Mouse (Mus musculus) testis, adult 2 months (tissue): ENCODE measurements around the gene Ggt6. TPM values are rescaled to one million over a fixed set of nuclear protein-coding genes. Genes with fewer than 3 reads are reported as not detected.

Experiments
- H3K27ac ChIP-seq: fragments of 200-500 bp; 2 replicates; pipeline ENCODE4 v1.5.1; 2012; ENCODE audit warnings: low read depth, low read length; ENCODE audit not compliant: control insufficient read depth, insufficient read depth
- H3K27me3 ChIP-seq: fragments of 200-500 bp; 2 replicates; pipeline ENCODE4 v1.6.1; 2012; ENCODE audit warnings: mild to moderate bottlenecking, low read length, moderate library complexity; ENCODE audit not compliant: control insufficient read depth, insufficient read depth
- H3K36me3 ChIP-seq: fragments of 200-500 bp; 2 replicates; pipeline ENCODE4 v1.6.1; 2012; ENCODE audit warnings: mild to moderate bottlenecking, low read length; ENCODE audit not compliant: control insufficient read depth, insufficient read depth
- H3K4me1 ChIP-seq: fragments of 200-500 bp; 2 replicates; pipeline ENCODE4 v1.6.1; 2012; ENCODE audit warnings: low read length; ENCODE audit not compliant: control insufficient read depth, insufficient read depth
- H3K4me3 ChIP-seq: fragments of 200-500 bp; 2 replicates; pipeline ENCODE4 v1.5.1; 2012; ENCODE audit warnings: low read depth, mild to moderate bottlenecking, low read length, moderate library complexity, mixed read lengths; ENCODE audit not compliant: control insufficient read depth
- CTCF ChIP-seq: fragments of 200-500 bp; IDR thresholded peaks from 2 replicates; pipeline ENCODE4 v1.5.1; 2012; ENCODE audit warnings: low read depth, mild to moderate bottlenecking, inconsistent platforms, low read length, moderate library complexity; ENCODE audit not compliant: control insufficient read depth, insufficient read depth, insufficient replicate concordance
- POLR2A ChIP-seq: fragments of 200-500 bp; IDR thresholded peaks from 2 replicates; pipeline ENCODE4 v1.6.1; 2012; ENCODE audit warnings: low read depth, mild to moderate bottlenecking, inconsistent platforms, low read length, moderate library complexity; ENCODE audit not compliant: control insufficient read depth
- polyA plus RNA-seq: library from polyadenylated mRNA; depleted of rRNA; stranded (reverse); fragments of >200 nt; gene quantifications from 2 replicates; pipeline ENCODE4 v1.2.3, GENCODE M21; 2012; rRNA removed

Ggt6 gene
- 0.10 TPM in 2 replicates for polyA plus RNA-seq

DNA sequence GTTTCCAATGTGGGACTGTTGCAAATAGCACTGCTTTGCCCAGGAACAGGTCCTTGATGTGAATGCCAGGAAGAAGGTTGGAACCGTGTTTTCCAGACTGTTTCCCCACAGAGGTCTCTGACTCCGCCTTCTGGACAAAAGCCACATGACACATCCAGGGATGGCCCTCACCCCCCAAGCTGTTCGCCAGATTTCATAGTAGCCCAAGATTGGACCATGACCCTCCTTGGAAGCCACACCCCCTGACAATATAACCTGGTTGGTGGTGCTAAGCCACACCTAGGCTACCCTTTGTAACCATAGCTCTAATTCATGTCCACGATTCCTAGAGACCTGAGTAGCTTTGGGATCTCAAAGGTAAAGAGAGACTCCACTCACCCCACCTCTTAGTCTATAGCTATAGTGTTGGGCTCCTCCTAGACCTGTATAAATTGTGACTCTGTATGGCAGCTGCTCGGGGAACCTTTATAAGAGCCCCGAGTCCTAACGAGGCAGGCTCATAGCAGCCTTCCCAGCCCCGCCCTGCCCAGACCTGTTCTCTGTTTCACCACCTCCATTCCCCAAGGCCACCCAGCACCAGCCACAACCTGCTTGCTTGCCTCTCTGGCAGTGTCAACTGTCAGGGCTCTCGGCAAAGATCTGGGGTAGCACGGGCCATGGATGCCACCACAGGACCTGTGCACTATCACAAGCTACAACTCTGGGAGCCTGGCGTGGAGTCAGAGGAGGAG, at the start of gene Ggt6:
Ggt6 (plus strand) TSS at position 564 of the 731 bp plus-strand sequence.
- no peaks in the 10 kb centered on the region for H3K36me3 ChIP-seq
- H3K27me3 ChIP-seq, result no peaks in the 10 kb centered on the region
- TF ChIP-seq CTCF (no peak), POLR2A (no peak)
- H3K27ac ChIP-seq, result no peak within 1 kb of the TSS
- H3K4me3 ChIP-seq, result no peak within 1 kb of the TSS
- H3K4me1 ChIP-seq, result no peaks in the 10 kb centered on the region

DNA sequence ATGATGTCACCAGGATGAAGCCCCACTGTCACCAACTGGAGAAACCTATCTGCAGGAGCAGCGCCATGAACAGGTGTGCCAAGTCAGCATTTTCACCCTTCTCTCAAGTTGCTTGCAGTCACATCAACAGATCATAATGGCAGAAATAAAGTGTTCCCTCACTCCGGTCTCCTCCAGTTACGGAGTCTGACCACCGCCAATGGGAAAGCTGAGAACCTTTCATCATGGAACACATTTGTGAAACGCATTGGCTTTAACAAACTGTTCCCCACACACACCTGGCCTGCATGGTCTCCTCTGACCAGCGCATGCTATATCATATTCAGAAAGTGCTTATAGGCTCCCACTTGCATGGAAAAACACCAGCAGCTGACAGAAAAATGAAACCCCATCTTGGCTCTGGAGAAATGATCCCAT, 47.2 kb upstream of the Ggt6 start:
- no peaks in the 10 kb centered on the region for H3K36me3 ChIP-seq
- TF ChIP-seq CTCF (no peak), POLR2A (no peak)
- no peak overlapping the region for H3K27ac ChIP-seq
- H3K4me1 ChIP-seq, result no peaks in the 10 kb centered on the region
- no peaks in the 10 kb centered on the region for H3K27me3 ChIP-seq
- no peak overlapping the region for H3K4me3 ChIP-seq

DNA sequence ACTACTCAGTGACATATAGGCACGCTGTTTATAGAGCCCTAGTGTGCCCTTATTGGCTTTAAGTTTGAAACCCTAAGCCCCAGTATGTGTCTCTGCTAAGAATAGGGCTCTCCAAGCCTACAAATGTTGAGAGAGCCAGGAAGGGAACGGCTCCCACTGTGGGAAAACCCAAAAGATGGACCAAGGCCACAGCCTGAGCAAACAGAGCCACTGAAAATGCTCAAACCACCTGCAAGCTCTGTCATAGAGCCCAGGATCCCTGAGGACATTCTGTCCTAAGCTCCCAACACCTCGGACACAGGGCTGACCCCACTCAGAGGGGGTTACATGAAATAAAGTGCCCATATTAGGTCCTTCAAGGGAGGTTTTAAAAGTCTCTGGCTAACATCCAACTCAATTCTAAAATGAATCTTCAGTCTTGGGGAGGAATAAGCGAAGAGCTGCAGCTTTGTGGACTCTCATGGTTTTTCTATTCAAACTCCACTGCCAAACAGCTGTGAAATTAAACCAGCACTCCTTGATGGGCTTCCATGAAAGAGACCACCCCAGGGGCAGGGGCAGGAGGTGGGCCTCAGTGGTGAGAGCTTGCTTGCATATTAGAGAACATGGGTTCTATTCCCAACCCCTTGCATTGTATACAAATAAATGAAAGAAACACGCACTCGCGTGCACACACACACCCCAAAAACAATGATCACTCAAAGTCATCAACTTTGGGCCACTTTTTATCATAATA, 45.8 kb upstream of the Ggt6 start:
- Histone ChIP-seq H3K27me3 (no peaks in the 10 kb centered on the region), H3K36me3 (no peaks in the 10 kb centered on the region), H3K4me1 (peaks cover 2% of the 10 kb centered on the region; the same call in 1 of the 2 replicates), H3K4me3 (no peak overlapping the region), H3K27ac (no peak overlapping the region)
- TF ChIP-seq CTCF, result no peak
- no peak for TF ChIP-seq POLR2A

DNA sequence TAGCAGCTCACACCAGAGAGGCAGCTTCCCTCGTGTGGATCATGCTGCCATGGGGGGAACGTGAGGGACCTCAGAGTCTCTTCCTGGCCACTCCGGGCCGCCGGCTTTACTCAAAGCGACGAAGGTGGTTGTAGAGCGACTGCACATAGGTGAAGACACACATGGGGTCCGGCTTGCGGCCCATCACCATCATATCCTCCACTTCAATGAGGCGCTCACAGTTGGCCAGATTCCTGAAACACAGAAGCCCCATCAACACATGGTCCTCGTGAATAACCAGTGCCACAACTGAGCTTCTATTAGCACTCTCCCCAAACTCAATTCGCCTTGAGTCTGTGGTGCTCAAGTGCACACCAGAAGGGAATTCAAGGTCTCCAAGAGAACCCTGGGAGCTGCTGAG, 44.1 kb upstream of the Ggt6 start:
- TF ChIP-seq CTCF, result no peak
- TF ChIP-seq POLR2A, result no peak
- no peaks in the 10 kb centered on the region for H3K27me3 ChIP-seq
- H3K36me3 ChIP-seq, result no peaks in the 10 kb centered on the region
- H3K4me1 ChIP-seq, result peaks cover 2% of the 10 kb centered on the region; the same call in 1 of the 2 replicates
- no peak overlapping the region for H3K27ac ChIP-seq
- H3K4me3 ChIP-seq, result no peak overlapping the region

DNA sequence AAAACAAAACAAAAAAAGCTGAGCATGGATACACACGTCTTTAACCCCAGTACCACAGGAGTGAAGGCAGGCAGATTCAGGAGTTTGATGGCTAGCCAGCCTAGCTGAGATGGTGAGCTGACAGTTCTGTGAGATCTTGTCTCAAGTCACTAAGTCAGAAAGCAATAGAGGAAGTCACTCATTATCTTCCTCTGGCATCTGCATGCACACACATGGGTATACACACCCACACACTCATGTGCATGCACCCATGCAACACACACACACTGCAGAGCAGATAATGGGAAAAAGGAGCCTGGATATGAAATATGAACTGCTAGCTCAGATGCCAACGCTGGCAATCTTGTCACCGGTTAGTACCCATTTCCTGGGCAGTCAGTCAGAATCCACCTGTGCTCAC, 42.1 kb upstream of the Ggt6 start:
- peaks cover 2% of the 10 kb centered on the region; the same call in 1 of the 2 replicates for H3K4me1 ChIP-seq
- no peaks in the 10 kb centered on the region for H3K36me3 ChIP-seq
- no peak overlapping the region for H3K27ac ChIP-seq
- no peak overlapping the region for H3K4me3 ChIP-seq
- H3K27me3 ChIP-seq, result no peaks in the 10 kb centered on the region
- no peak for TF ChIP-seq POLR2A
- no peak for TF ChIP-seq CTCF

DNA sequence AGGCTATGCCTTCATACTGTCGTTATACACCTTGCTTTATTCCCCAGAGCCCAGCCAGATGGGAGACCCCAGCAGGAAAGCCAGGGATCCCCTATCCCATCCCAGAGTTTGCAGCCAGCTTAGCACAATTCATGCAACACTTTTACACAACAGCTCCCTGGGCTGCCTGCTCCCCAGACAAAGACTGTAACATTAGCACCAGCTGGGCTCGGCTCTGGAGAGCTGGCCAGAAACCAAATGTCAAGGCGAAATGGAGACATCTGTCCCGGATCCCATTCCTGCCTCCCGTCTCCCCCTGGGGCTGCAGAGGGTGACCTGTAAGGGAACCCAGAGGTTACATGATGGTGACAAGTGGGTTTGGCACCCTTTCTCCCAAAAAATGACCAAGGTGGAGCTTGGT, 41.7 kb upstream of the Ggt6 start:
- Histone ChIP-seq H3K27me3 (no peaks in the 10 kb centered on the region), H3K27ac (no peak overlapping the region), H3K36me3 (no peaks in the 10 kb centered on the region), H3K4me3 (no peak overlapping the region), H3K4me1 (peaks cover 2% of the 10 kb centered on the region; the same call in 1 of the 2 replicates)
- TF ChIP-seq CTCF (no peak), POLR2A (no peak)

DNA sequence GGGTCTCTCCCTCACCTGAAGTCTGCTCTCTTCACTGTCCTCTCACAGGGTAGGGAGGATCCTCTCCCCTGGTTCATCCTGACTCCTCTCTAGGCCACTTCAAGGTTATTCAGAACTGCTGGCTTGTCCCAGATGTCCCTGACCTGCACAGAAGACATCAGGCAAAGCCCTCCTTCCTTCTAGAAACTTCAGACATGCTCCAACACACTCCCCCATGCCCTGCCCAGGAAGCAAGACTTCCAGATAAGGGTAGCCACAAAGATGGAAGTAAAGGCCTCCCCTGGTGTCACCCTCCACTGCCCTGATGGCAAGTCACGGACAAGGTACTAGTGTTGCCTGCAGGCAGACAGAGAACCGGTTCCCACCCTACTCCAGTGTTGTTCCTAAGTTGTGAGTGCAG, 40.6 kb upstream of the Ggt6 start:
- no peak overlapping the region for H3K27ac ChIP-seq
- peaks cover 2% of the 10 kb centered on the region; the same call in 1 of the 2 replicates for H3K4me1 ChIP-seq
- TF ChIP-seq POLR2A (no peak), CTCF (no peak)
- no peaks in the 10 kb centered on the region for H3K36me3 ChIP-seq
- H3K4me3 ChIP-seq, result no peak overlapping the region
- H3K27me3 ChIP-seq, result no peaks in the 10 kb centered on the region
